Mouse (Mus musculus) embryonic facial prominence, embryonic 14.5 days (tissue): ENCODE results near the gene Arhgef39. TPM values are rescaled to one million over a fixed set of nuclear protein-coding genes. Genes with fewer than 3 reads are reported as not detected.

Experiments
- ATAC-seq: fragments of 200-750 bp; cut with Nextera tagmentation; 2 replicates; pipeline ENCODE4 v1.8.0; 2017; ENCODE audit warnings: low read depth, moderate number of reproducible peaks, moderate TSS enrichment
- DNase-seq: peaks from one replicate; pipeline ENCODE4 v3.0.0-alpha.2; 2015; ENCODE audit warnings: low spot score
- H3K27ac ChIP-seq: fragments of 300-500 bp; sonication (generic); replicated peaks from 2 replicates; pipeline ENCODE4 v1.5.1; 2014; ENCODE audit warnings: low read depth, mild to moderate bottlenecking, low read length, moderate library complexity
- H3K27me3 ChIP-seq: fragments of 300-500 bp; sonication (generic); replicated peaks from 2 replicates; pipeline ENCODE4 v1.6.1; 2014; ENCODE audit warnings: low read length; ENCODE audit not compliant: control insufficient read depth, insufficient read depth
- H3K36me3 ChIP-seq: fragments of 300-500 bp; sonication (generic); 2 replicates; pipeline ENCODE4 v1.6.1; 2014; ENCODE audit warnings: low read length, mixed read lengths; ENCODE audit not compliant: control insufficient read depth, insufficient read depth
- H3K4me1 ChIP-seq: fragments of 300-500 bp; sonication (generic); 2 replicates; pipeline ENCODE4 v1.6.1; 2014; ENCODE audit warnings: antibody characterized with exemption, low read length; ENCODE audit not compliant: control insufficient read depth, insufficient read depth
- H3K4me2 ChIP-seq: fragments of 300-500 bp; sonication (generic); 2 replicates; pipeline ENCODE4 v1.6.1; 2014; ENCODE audit warnings: low read depth, mild to moderate bottlenecking, low read length, moderate library complexity, mixed read lengths
- H3K4me3 ChIP-seq: fragments of 300-500 bp; sonication (generic); 2 replicates; pipeline ENCODE4 v1.5.1; 2014; ENCODE audit warnings: low read depth, mild to moderate bottlenecking, low read length
- H3K9ac ChIP-seq: fragments of 300-500 bp; sonication (generic); 2 replicates; pipeline ENCODE4 v1.6.1; 2014; ENCODE audit warnings: low read depth, mild to moderate bottlenecking, low read length, moderate library complexity, mixed read lengths
- H3K9me3 ChIP-seq: fragments of 300-500 bp; sonication (generic); 2 replicates; pipeline ENCODE4 v1.6.1; 2016; ENCODE audit warnings: low read length; ENCODE audit not compliant: control insufficient read depth
- WGBS: fragments of 180-500 bp; shearing (Covaris S2); extraction: QIAGEN DNeasy Blood & Tissue Kit; methylation state at CpG from one replicate; pipeline ENCODE4 v1.1.7; 2014; 5-methylcytosine and 5-hydroxymethylcytosine counted together
- polyA plus RNA-seq: library from polyadenylated mRNA; unstranded; fragments of >200 nt; fragmentation: Nextera tagmentation; extraction: Ambion mirVana; gene quantifications from 2 replicates; pipeline ENCODE4 v1.2.1, GENCODE M21; 2014

Gene Arhgef39
- polyA plus RNA-seq, 1 experiment from 2014 or later = 22.3 TPM

GRCm38 (mm10) chr4:43480985-43481384 is 18.5 kb downstream of the Arhgef39 start:
- Histone ChIP-seq H3K4me3 (no peak overlapping the region), H3K9ac (no peak overlapping the region), H3K4me2 (no peak overlapping the region), H3K27me3 (no peaks in the 10 kb centered on the region), H3K4me1 (no peaks in the 10 kb centered on the region), H3K27ac (no peak overlapping the region), H3K36me3 (no peaks in the 10 kb centered on the region), H3K9me3 (no peaks in the 10 kb centered on the region)
- WGBS = 80% methylated on average over 5 of the region's 5 CpGs
- ATAC-seq (no peak), DNase-seq (no peak)

- no peaks in the 10 kb centered on the region for H3K36me3 ChIP-seq
- no peaks in the 10 kb centered on the region for H3K4me1 ChIP-seq
- H3K4me3 ChIP-seq = no peak overlapping the region
- H3K9ac ChIP-seq = no peak overlapping the region
- H3K27ac ChIP-seq = no peak overlapping the region
- WGBS = 44% methylated on average over 24 of the region's 24 CpGs
- no peaks in the 10 kb centered on the region for H3K27me3 ChIP-seq
- H3K4me2 ChIP-seq = peak overlapping the region; percentile 44
- H3K9me3 ChIP-seq = no peaks in the 10 kb centered on the region
- no peak for ATAC-seq
- peak; percentile 81 for DNase-seq
Measured at GRCm38 (mm10) chr4:43478906-43479832, 20.3 kb downstream of the Arhgef39 start.

- peak overlapping the region; percentile 39; the same call in 1 of the 2 replicates for H3K27ac ChIP-seq
- H3K4me3 ChIP-seq = peak overlapping the region; percentile 31
- peak overlapping the region; percentile 55 for H3K4me2 ChIP-seq
- no peaks in the 10 kb centered on the region for H3K27me3 ChIP-seq
- 54% methylated on average over 8 of the region's 8 CpGs for WGBS
- H3K36me3 ChIP-seq = no peaks in the 10 kb centered on the region
- DNase-seq (no peak), ATAC-seq (no peak; the same call in 1 of the 2 replicates)
- peak overlapping the region; percentile 54 for H3K9ac ChIP-seq
- H3K9me3 ChIP-seq = no peaks in the 10 kb centered on the region
- no peaks in the 10 kb centered on the region for H3K4me1 ChIP-seq
Measured at GRCm38 (mm10) chr4:43478534-43478858, 21.0 kb downstream of the Arhgef39 start.

- Histone ChIP-seq H3K27ac (peak overlapping the region; percentile 39; the same call in 1 of the 2 replicates), H3K9me3 (no peaks in the 10 kb centered on the region), H3K36me3 (no peaks in the 10 kb centered on the region), H3K4me2 (peak overlapping the region; percentile 55), H3K9ac (peak overlapping the region; percentile 54), H3K4me1 (no peaks in the 10 kb centered on the region), H3K27me3 (no peaks in the 10 kb centered on the region), H3K4me3 (peak overlapping the region; percentile 31)
- DNase-seq (peak; percentile 96), ATAC-seq (peak; percentile 97)
- WGBS = 15% methylated on average over 11 of the region's 11 CpGs
Measured at GRCm38 (mm10) chr4:43477857-43478533, 21.5 kb downstream of the Arhgef39 start.

- H3K27me3 ChIP-seq = no peaks in the 10 kb centered on the region
- DNase-seq (no peak), ATAC-seq (no peak)
- no peak overlapping the region for H3K27ac ChIP-seq
- H3K9me3 ChIP-seq = no peaks in the 10 kb centered on the region
- no peak overlapping the region for H3K4me3 ChIP-seq
- no peaks in the 10 kb centered on the region for H3K36me3 ChIP-seq
- no peaks in the 10 kb centered on the region for H3K4me1 ChIP-seq
- H3K9ac ChIP-seq = no peak overlapping the region
- no peak overlapping the region for H3K4me2 ChIP-seq
- 82% methylated on average over 6 of the region's 6 CpGs for WGBS
Measured at GRCm38 (mm10) chr4:43476604-43477003, 22.9 kb downstream of the Arhgef39 start.

- DNase-seq (no peak), ATAC-seq (no peak)
- H3K27ac ChIP-seq = no peak overlapping the region
- no peak overlapping the region for H3K4me2 ChIP-seq
- H3K9me3 ChIP-seq = no peaks in the 10 kb centered on the region
- H3K9ac ChIP-seq = no peak overlapping the region
- no peaks in the 10 kb centered on the region for H3K27me3 ChIP-seq
- no peaks in the 10 kb centered on the region for H3K4me1 ChIP-seq
- H3K36me3 ChIP-seq = no peaks in the 10 kb centered on the region
- no peak overlapping the region for H3K4me3 ChIP-seq
- 68% methylated on average over 1 of the region's 1 CpGs for WGBS
Measured at GRCm38 (mm10) chr4:43473636-43474035, 25.9 kb downstream of the Arhgef39 start.

GRCm38 (mm10) chr4:43470301-43470700 is 29.2 kb downstream of the Arhgef39 start:
- no peaks in the 10 kb centered on the region for H3K4me1 ChIP-seq
- DNase-seq = no peak
- no peak overlapping the region for H3K4me3 ChIP-seq
- H3K4me2 ChIP-seq = no peak overlapping the region
- WGBS = 91% methylated on average over 10 of the region's 10 CpGs
- H3K9ac ChIP-seq = no peak overlapping the region
- H3K9me3 ChIP-seq = no peaks in the 10 kb centered on the region
- H3K36me3 ChIP-seq = no peaks in the 10 kb centered on the region
- no peak for ATAC-seq
- no peaks in the 10 kb centered on the region for H3K27me3 ChIP-seq
- no peak overlapping the region for H3K27ac ChIP-seq

- Histone ChIP-seq H3K4me1 (no peaks in the 10 kb centered on the region), H3K4me3 (no peak overlapping the region), H3K9ac (no peak overlapping the region), H3K9me3 (no peaks in the 10 kb centered on the region), H3K27me3 (no peaks in the 10 kb centered on the region), H3K36me3 (no peaks in the 10 kb centered on the region), H3K4me2 (no peak overlapping the region), H3K27ac (no peak overlapping the region)
- ATAC-seq = no peak
- DNase-seq = no peak
- 86% methylated on average over 7 of the region's 7 CpGs for WGBS
Measured at GRCm38 (mm10) chr4:43466872-43467271, 32.6 kb downstream of the Arhgef39 start.
